ENCODE assay signal across 16 mouse cellular contexts in genomic region chr5:48545825-48546224, GRCm38 (mm10).
"Had no signal": no experiment of that assay in that cellular context is flagged by ENCODE, and none has a peak within 500 bp of the region (broad histone marks: within the 10 kb centered on the region; RNA-seq: fewer than 3 reads in every experiment).

No protein-coding gene starts in this region.

- H3K9me3 ChIP-seq: neural tube, embryonic 13.5 days; neural tube, embryonic 15.5 days; stomach, embryonic 15.5 days had no signal

- H3K27me3 ChIP-seq: neural tube, embryonic 13.5 days; neural tube, embryonic 15.5 days; stomach, embryonic 15.5 days had no signal

- H3K9ac ChIP-seq: neural tube, embryonic 13.5 days; neural tube, embryonic 15.5 days; stomach, embryonic 15.5 days had no signal

- H3K4me3 ChIP-seq: neural tube, embryonic 13.5 days; neural tube, embryonic 15.5 days; stomach, embryonic 15.5 days had no signal

- H3K36me3 ChIP-seq: neural tube, embryonic 13.5 days; neural tube, embryonic 15.5 days; stomach, embryonic 15.5 days had no signal

- DNase-seq: retina, postnatal 1 day; right cerebral cortex, adult 18-20 months; right cerebral cortex, postnatal 14 days; right cerebral cortex, postnatal 25 days; right cerebral cortex, postnatal 4 days; spleen, adult 18-20 months; thymus, adult 18-20 months; thymus, adult 2 months; thymus, postnatal 14 days; thymus, postnatal 25 days; thymus, postnatal 36 days; thymus, postnatal 4 days had no signal

- H3K4me1 ChIP-seq: neural tube, embryonic 13.5 days; neural tube, embryonic 15.5 days; stomach, embryonic 15.5 days had no signal

- H3K4me2 ChIP-seq: neural tube, embryonic 13.5 days; neural tube, embryonic 15.5 days; stomach, embryonic 15.5 days had no signal

- H3K27ac ChIP-seq: neural tube, embryonic 13.5 days; neural tube, embryonic 15.5 days; stomach, embryonic 15.5 days; stomach, postnatal 0 days had no signal
